Mouse (Mus musculus): Measurements from ENCODE around the gene Gm5485.

Gm5485 gene

GRCm38 (mm10) chr16:48368096-48368495, 44.1 kb downstream of the Gm5485 start:
- no peak for DNase-seq

- DNase-seq, result no peak
Observed at GRCm38 (mm10) chr16:48366801-48367200, 45.4 kb downstream of the Gm5485 start.

- no peak for DNase-seq
Observed at GRCm38 (mm10) chr16:48360887-48361286, 51.3 kb downstream of the Gm5485 start.

- no peak for DNase-seq
Observed at GRCm38 (mm10) chr16:48356417-48356816, 55.8 kb downstream of the Gm5485 start.

GRCm38 (mm10) chr16:48355716-48356115, 56.5 kb downstream of the Gm5485 start:
- no peak for DNase-seq

All from kidney, adult 18-20 months (tissue).